Mouse (Mus musculus) kidney, adult 18-20 months (tissue): ENCODE data around the gene Muc20.

Experiments
- DNase-seq: peaks from one replicate; pipeline ENCODE4 v3.0.0; 2021

Gene Muc20

DNA sequence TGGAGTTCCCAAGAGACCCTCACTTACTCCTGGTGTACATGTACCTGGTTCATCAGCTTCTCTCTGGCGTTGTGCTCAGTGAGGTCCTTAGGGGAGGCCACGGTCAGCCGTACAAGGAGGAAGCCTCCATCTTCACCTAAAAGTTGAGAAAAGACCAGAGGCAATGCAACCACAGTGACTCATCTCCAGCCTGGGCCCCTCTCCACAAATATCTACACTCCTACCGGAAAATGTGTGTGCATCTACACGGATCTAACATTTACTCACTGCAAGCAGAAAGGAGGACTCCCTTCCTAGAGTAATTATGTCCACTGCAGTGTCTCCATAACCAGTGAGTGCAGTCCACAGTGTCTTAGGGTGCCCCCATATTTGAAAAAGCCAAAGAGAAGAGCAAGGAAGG, 7.2 kb downstream of the Muc20 start:
- no peak for DNase-seq

DNA sequence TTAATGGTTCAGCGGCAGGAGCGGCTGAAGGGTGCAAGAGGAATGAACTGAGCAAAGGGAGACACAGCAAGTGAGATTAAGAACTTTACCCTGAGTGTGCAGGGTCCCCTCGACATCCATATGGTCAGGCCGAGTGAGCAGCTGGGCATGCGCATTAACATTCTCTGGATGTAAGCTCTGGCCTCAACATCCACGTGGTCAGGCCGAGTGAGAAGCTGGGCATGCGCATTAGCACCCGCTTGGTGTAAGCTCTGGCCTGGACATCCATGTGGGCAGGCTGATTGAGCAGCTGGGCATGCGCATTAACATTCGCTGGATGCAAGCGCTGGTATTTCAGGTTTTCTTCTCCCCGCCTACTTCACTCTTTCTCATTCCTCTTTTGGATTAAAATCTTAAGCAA, 12.4 kb downstream of the Muc20 start:
- DNase-seq = no peak

DNA sequence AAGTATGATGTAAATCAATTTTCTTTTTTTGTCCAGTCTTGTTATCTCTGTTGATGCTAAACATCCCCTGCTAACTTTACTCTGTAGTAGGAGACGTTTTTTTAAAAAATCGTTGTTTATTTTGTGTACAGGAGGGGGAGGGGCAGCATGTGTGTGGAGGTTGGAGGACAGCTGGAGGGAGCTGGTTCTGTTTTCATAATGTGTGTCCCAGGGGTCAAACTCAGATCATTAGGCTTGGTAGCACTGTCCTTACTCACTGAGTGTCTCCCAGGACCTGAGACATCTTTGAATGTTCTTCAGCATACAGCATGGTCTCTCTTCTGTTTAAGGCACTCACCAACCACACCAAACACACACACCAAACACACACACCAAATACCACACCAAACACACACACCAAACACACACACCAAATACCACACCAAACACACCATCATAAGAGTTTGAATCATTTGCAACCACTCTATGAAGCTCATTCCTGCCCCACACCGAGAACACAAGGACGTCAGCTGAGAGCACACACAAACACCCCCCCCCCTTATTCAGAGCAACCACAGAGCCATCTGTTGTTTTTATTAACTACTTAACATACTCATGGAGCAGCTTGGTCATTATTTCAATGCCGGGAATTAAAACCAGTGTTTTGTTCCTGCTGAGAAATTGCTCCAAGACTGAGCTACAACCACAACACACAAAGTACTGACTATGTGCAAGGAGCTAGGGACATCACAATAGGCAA, 13.7 kb downstream of the Muc20 start:
- no peak for DNase-seq

DNA sequence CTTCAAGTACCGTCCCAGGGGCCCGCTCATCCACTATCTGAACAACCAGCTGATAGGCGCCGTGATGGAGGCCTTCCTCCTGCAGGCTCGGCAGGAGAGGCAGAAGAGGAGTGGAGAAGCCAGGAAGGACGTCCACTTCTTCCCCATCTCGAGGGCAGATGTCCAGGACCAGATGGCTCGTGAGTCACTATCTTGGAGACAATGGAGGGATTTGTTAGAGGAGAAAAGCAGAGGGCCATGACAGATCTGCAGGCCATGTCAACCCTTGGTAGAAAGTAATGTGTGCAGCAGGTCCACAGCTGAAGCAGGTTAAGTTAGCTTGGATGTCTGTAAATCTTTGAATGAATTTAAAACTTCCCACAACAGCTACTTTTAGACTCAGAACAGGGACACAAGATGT, 18.3 kb downstream of the Muc20 start:
- DNase-seq = no peak

DNA sequence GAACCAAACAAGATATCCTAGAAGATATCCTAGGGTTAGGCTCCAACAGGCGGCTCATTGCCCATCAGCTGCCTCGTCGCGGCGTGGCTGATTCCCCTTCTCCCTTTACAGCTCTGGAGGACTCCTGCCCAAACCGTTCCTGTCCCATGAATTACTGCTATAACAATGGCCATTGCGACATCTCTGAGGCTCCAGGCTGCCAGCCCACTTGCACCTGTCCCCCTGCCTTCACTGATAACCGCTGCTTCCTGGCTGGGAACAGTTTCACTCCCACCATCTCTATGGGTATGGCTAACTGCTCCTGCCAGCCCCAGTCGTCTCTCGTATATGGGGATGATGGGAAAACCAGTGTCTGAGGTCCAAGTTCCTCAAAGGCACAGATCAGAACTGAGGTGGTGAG, 20.6 kb downstream of the Muc20 start:
- no peak for DNase-seq

DNA sequence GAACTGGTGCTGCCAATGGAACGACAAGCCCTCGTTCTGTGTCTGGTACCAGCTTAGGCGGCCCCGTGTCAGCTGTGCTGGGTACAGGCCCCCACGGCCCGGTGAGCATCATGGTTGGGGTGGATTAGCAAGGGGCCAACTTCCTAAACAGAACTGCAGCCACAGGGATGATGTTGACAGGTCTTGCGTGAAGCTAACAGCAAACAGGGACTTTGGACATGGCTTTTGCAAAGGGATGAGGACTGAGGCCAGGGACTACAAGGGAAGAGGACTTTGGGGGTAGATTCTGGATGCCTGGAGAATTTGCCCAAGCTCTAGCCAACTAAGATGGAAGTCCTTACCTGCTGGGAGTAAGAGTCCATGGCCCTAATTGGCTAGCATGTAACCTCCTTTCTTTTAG, 30.3 kb downstream of the Muc20 start:
- DNase-seq = no peak

DNA sequence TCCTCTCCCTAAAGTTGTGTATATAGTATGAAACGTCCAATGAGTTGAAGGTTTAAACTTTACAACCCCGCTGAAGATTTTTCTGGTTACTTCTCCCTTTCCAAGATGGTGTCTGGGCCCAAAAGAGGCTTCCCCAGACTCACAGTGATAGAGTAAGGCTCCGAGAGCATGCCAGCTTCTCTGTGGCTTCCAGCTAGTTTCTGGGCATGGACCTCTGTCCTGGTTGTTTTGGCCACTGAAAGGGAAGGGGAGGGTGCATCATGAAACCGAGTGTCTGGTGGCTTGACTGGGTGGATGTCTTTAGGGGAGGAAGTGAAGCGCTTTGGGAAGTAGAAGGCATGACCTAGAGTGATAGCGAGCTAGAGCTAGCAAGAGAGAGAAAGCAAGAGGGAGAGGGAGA, 32.3 kb downstream of the Muc20 start:
- DNase-seq = no peak

DNA sequence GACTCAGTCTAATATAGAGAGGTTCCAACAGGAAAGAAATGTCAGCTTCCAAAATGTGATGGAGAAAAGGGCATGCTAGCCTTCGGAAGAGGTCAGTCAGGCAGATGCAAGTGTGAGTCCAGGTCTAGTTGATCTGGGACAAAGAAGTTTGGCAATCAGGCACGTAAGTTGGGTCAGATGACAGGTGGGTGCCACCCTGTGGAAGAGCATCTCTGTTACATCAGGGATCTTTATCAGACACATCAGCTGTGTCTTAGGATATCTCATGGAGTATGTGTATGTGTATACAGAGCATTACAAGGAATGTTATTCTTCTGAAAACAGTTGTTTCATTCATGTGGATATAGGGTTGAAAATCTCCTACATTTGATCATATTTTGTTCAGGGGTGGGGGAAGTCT, 32.7 kb downstream of the Muc20 start:
- no peak for DNase-seq

DNA sequence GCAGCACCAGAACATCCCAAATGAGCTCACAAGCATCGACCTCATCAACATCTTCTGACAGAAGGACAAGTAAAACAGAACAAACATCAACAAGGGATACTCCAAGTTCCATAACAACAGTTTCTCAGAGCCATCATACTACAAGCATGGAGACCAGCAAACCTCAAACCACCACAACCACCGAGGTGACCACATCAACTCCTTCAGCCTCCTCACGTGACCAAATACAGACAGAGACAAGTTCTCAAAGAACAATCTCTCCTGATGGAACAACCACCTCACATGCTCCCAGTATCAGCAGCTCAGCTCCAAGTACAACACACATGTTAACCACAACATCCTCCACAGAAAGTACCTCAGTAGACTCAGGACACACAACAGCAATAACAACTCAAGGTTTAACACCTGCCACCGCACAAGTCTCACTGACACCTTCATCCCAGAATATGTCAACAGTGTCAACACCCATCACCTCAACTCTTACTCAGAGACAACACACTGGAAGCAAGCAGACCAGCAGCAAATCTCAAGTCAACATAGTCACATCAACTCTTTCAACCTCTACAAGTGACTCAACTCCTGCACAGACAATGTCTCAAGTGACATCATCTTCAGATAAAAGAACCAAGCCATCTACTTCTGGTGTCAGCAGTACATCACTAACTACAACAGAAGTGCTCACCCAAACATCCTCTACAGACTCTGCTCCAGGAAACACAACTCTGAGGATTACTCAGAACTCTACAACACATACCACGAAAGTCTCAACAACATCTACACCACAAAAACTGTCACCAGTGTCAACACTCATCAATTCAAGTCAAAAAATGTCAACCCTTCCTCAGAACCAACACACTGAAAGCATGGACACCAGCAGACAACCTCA, 46.8 kb downstream of the Muc20 start:
- no peak for DNase-seq

DNA sequence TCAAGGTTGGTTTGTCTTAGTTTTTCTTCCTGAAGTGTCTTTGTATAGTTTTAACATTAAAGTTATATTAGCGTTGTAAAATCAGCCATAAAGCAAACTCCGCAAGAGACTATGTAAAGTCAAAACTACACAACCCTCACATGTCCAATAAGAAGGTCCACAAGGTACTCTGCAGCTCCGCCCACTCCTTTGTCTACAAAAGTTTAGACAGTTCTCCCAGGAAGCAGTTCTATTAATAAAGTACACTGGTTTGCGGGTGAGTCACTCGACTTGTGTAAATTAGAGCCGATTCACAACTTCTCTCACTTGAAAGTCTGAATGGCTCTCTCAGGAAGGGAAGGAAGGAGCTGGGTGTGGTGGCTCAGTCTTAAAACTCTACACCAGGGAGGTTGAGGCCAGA, 51.4 kb downstream of the Muc20 start:
- no peak for DNase-seq

DNA sequence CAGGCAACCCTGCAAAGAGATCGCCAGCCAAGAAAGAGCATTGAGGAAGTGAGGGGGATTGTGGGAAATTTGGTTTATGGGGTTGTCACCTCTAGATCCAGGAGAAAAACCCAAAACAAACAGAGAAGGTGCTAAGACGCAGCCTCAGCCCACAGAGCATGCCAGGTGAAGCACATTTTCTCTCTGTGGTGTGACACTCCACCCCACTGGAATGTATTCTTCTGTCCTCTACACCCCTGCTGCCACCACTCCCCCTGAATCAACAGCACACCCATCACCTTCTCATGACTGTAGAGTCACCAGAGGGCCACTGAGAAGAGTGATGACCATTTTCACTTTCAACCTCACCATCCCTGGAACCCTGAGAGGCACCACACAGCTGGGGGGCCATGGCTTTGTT, 54.5 kb downstream of the Muc20 start:
- no peak for DNase-seq

DNA sequence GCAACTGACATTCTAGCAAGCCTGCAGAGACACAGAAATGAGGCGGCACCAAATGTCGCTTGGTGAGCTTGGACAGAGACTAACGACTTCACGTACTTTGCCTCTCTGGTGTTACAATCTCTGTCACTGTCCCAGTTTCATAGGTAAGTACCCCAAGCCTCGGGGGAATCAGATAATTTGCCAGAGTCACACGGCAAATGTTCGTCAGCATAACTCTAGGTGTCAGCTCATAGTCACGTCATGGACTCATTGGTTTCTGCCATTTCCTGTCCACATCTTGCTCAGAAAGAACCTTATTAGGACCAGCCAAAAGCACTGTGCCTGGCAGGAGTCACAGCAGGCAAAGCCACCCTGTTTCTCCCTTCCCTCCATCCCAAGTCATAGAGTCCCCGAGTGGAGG, 55.9 kb downstream of the Muc20 start:
- no peak for DNase-seq

DNA sequence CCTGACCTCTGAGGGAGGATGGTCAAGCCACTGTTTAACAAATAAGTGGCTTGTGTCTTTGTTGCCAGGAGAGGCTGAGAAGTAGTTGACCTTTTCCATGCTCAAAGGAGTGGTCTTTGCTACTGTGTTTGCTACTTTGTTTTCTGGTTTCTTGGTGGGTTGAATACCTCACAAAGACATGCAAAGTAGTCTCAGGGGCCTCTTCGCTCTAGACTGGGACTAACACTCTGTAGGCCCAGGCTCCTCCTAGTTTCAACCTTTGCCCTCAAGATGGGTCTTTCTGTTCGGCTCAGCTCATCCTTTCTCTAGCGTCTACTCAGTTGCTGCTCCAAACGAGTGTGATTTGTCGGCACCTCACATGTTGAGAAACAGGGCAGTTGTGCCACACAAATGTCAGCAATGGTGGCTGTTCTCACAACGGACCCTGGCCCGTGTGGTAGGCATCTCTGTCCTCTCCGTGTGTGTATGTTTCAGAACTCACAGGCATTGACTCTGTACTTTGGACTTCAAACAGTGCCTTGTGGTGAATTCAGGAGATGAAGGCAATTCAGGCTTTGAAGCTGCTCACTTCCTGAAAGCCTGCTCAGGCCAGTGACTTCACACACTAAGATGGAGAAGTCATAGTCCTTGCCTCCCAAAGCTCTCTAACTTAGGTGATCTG, 57.1 kb downstream of the Muc20 start:
- peak; percentile 10 for DNase-seq

DNA sequence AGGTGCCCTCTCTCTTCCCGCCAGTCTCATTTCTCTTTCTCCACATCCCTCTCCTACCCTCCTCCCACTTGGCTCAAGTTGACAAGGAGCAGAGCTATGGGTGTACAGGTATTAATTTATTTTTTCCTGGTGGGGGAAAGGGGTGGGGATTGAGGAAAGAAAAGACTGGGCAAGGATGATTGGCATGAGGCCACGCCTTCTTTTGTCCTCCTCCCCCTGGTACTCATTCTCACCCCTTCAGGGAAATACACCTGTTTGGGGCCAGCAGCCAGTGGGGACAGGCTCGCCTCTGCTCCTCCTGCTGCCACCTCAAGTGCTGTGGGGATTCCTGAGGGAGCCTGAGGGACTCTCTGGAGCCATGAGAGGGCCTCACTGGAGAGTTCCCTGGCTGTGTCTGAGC, 61.2 kb downstream of the Muc20 start:
- DNase-seq = no peak

DNA sequence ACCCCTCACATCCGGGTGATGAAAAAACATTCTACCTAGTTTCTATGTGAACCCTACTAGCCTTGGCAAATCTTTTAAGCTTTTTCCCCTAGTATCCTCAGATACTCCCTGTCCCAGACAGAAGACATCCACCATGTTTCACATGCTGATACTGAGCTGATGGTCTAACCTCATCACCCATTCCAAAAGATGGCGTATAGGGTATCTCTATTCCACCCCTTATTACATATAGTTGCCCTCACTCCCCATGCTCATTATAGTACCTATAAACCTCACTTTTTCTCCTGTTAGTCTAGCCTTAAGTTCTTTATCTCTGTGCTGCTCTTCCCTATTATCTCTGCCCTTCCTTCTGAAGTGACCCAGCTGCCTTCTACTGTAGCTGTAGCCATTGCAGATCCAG, 61.6 kb downstream of the Muc20 start, which contains the start of gene Muc4:
Gene Muc4 (plus strand): TSS at position 301 of the 400 bp plus-strand sequence.
- DNase-seq = no peak

DNA sequence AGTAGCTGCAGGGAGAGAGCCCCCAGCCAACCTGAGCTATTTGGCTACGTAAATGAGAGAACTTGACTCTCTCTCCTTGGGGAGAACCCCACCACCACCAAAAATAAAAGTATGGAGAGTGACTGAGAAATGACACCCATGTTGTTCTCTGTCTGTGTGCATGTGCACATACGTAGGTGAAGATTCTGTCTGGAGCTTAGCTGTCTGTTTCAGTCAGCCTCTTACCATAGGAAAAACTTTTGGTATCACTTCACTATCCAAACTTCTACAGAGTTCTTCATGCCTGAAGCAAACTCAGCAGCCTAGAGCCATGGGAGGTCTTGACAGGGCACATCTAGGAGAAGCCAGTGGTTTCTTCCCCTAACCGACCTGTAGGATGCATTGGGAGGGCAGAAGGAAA, 64.0 kb downstream of the Muc20 start:
- no peak for DNase-seq

DNA sequence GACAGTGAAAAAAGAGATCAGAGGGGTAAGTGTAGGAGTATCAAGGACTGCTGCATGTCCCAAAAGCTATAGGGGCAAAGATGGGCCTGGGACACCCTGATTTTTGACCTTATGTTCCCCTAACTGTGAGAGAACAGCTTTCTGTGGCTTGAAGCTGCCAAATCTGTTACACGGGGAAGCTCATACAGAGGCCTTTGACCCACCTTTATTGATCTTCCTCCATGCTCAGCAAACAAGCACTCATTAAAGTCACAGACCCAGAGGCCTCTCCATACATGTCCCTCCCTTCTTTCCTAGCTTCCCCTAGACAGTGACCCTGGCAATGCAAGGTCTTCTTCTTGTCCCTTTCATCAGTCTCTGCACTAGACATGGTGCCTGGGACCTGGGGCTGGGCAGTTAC, 68.5 kb downstream of the Muc20 start:
- DNase-seq = no peak

DNA sequence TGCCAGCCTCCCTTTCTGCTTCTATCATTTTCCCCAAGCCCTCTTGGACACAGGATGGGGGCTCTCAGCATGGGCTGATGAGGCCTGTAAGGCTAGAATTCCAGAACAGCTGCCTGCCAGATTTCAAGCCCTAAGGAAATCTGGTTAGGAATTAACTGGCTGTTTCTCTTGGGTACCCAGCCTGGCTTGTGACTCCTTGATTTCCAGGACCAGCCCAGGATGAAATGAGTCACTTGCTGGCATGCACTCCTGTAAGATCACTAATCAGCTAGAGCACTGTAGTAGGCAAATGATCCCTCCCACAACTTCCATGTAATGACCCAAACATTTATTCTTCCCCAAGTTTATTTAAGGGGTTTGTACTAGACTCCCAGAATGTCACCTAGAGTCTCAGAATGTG, 69.0 kb downstream of the Muc20 start:
- peak; percentile 39 for DNase-seq
